Mouse (Mus musculus) erythroblast, embryonic 14.5 days (primary cell): ENCODE measurements around the gene Prom2. TPM values are rescaled to one million over a fixed set of nuclear protein-coding genes. Genes with fewer than 3 reads are reported as not detected.

ENCODE experiments used
- H3K27me3 ChIP-seq: 2 replicates; pipeline ENCODE4 v1.6.1; 2012; ENCODE audit warnings: inconsistent platforms; ENCODE audit not compliant: control insufficient read depth
- H3K36me3 ChIP-seq: 2 replicates; pipeline ENCODE4 v1.6.1; 2012; ENCODE audit warnings: mild to moderate bottlenecking, inconsistent platforms; ENCODE audit not compliant: control insufficient read depth
- H3K4me1 ChIP-seq: 2 replicates; pipeline ENCODE4 v1.6.1; 2012; ENCODE audit warnings: inconsistent platforms; ENCODE audit not compliant: control insufficient read depth
- H3K4me3 ChIP-seq: replicated peaks from 2 replicates; pipeline ENCODE3; 2012; ENCODE audit warnings: moderate library complexity, mild to moderate bottlenecking, inconsistent platforms
- H3K9me3 ChIP-seq: 2 replicates; pipeline ENCODE4 v1.6.1; 2012; ENCODE audit warnings: low read length, inconsistent platforms, mixed read lengths; ENCODE audit not compliant: control insufficient read depth
- GATA1 ChIP-seq: IDR thresholded peaks from 2 replicates; pipeline ENCODE4 v1.6.1; 2012; ENCODE audit warnings: low read length, inconsistent platforms, mixed read lengths
- TAL1 ChIP-seq: IDR thresholded peaks from 3 replicates; pipeline ENCODE4 v1.6.1; 2012; ENCODE audit warnings: low read length, inconsistent platforms, mixed read lengths
- polyA plus RNA-seq: library from polyadenylated mRNA; stranded (reverse); fragments of >175 nt; gene quantifications from 2 replicates; pipeline ENCODE4 v1.2.3, GENCODE M21; 2012

Prom2 gene
- polyA plus RNA-seq, 1 experiment: not detected

DNA sequence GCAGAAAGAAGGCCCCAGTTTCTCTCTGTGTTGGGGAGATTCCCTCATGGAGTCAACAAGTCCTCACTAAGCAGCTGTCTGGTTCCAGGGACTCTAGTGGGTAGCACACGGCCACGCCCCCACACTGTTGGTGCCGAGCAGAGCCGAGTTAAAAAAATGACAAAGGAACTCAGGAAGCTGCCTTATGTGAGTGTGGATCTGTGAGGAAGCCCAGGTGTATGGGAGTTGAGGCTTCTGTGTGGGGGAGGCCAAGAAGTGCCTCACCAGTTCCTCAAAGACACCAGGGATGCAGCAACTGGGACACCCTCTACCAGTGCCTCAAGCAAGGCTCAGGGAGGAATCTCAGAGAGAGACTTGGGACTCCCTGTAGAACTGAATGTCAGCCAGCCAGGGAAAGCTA is 62.1 kb downstream of the Prom2 start:
- peaks cover 56% of the 10 kb centered on the region for H3K27me3 ChIP-seq
- no peaks in the 10 kb centered on the region; the same call in 1 of the 2 replicates for H3K9me3 ChIP-seq
- no peak overlapping the region for H3K4me3 ChIP-seq
- TF ChIP-seq GATA1 (no peak), TAL1 (no peak)
- no peaks in the 10 kb centered on the region for H3K36me3 ChIP-seq
- peaks cover 3% of the 10 kb centered on the region for H3K4me1 ChIP-seq

Other genes starting within 250 kb of the Prom2 start
- gene Dusp2, start 205.3 kb downstream of the Prom2 start, polyA plus RNA-seq: 0.05 and 0.08 TPM in 2 replicates
- gene Astl, start 202.8 kb downstream of the Prom2 start, polyA plus RNA-seq: not detected in 2 replicates
- gene Adra2b, start 178.3 kb downstream of the Prom2 start, polyA plus RNA-seq: 1.9 and 2.4 TPM in 2 replicates
- 0.27 and 0.45 TPM in 2 replicates for gene Gpat2, start 116.3 kb downstream of the Prom2 start, polyA plus RNA-seq
- 3.5 and 4.5 TPM in 2 replicates for gene Fahd2a, start 96.9 kb downstream of the Prom2 start, polyA plus RNA-seq
- 0.05 TPM in 1 of 2 replicates, not detected in the other for gene Kcnip3, start 19.4 kb downstream of the Prom2 start, polyA plus RNA-seq
- gene Zfp661, start 45.6 kb upstream of the Prom2 start, polyA plus RNA-seq: not detected in 2 replicates
- gene Mrps5, start 45.8 kb upstream of the Prom2 start, polyA plus RNA-seq: 11.3 and 14.5 TPM in 2 replicates
- not detected in 2 replicates for gene Mal, start 115.2 kb upstream of the Prom2 start, polyA plus RNA-seq
- gene Mall, start 188.5 kb upstream of the Prom2 start, polyA plus RNA-seq: not detected in 2 replicates
- 0.31 and 0.55 TPM in 2 replicates for gene Nphp1, start 247.4 kb upstream of the Prom2 start, polyA plus RNA-seq